Mouse (Mus musculus) kidney, adult 8-10 months (tissue): Measurements from ENCODE around the gene Klf13.
A peak's percentile ranks its signal among the peaks of the same experiment; 100 is the strongest.

ENCODE experiments used
- DNase-seq, 2 experiments: peaks; one replicate each; pipeline ENCODE4 v3.0.0; 2022

The Klf13 gene

DNA sequence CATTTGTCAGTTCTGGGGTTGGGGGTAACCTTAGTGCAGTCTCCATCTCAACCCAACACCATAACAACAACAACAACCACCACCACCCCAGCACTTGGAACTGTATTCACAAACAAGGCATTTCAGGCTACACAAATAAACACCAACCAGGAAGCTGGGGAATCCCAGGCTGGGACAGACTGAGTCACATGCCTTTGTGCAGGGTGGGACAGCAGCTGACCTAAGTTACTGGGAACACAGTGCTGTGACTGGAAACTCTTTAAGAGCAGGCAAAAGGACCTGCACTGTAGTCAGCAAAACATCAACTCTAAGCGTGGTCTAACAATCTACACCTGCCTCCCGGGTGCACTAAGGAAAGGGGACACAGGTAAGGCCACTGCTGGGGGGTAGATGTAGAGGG, 33.5 kb downstream of the Klf13 start:
- DNase-seq = peak in 1 of 2 experiments; percentile 59

DNA sequence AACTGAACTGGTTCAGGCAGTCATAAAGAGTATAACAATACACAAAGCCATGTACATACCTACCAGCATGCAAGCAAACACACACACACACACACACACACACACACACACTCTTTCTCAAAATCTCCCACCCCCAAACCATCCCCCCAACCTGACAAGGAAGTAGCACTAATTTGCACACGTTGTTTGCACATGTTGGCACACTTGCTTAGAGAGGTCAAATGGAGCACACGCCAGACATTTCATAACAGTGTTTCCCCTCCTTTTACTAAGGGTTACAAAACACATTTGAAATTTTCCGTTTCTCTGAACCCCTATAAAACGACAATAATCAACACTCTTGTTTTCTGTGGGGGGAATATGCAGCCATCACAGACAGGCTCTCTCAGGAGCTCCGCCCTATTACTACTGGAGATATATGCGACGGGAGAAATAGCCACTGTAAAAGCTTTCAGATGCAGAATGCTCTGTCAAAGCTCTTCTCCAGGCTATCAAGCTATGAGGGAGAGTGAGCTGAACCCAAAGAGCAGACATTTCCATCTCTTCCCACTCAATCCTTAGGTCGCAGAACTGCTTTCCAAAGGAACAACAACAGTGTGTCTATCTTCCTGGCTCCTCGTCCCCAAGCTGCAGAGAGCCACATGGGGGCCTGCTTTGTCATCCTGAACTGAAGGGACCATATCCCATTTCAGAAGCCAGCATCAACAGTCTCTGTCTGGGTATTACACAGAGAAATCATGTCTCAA, 34.9 kb downstream of the Klf13 start:
- DNase-seq = no peak

DNA sequence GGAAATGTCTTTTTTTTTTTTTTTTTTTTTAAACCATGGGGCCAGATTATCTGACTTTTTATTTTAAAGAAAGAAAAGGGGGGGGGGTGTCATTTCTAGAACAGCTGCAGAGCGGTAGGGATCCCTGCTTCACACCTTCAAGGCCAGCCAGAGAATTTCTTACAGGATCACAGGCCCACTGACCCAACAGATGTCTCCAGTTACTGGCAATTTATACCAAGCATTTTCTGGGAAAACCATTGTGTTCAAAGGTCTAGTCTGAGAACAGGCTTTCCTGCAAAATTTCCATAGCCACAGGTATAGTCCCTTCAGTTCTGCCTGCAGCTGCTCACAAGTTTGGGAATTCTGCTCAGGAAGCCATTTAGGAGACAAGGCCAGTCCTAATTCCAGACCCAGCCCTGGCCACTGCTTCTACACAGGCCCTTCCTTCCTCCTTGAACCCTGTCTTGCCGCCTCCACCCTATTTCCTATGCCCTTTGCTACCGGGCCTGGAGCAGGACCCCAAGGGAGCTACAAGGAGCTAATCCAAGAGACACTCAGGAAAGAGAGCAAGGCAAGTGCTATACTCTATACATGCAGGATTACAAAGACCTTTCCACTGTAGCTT, 36.0 kb downstream of the Klf13 start:
- DNase-seq = no peak

DNA sequence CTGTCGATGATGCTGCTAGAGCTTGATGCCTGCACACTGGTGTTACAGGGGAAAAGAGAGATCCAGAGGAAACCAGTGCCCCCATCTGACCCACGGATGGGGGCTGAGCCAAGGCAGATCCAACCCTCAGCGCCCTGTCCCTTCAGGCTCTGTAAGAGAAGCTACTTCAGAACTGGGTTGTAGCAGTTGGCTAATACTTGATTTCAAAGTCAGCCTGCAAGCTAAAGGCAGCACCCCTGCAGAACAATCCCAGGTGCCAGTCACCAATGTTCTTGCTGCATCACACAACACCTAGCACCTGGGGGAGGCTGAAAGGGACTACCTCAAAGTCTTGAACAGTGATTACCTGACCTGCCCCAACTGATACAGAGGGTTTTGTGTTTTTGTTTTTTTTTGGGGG, 36.8 kb downstream of the Klf13 start:
- DNase-seq = no peak

DNA sequence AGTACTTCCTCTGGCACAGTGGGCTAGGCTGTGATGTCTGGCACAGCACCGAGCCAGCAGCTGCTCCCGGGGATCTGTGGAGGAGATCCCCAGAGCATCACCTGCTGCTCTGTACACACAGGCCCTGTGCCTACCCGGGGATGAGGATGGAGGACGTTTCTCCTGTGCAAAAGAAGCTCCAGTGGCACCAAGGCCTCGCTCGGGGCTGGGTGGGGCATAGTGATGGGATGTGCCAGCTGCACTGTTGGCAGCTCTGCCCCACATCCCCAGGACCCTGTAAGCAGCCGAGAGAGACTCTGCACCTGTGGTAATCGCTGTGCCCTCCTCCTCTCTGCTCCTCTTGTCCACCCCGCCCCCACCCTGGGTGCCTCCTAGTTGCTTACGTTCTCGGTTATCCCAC, 37.4 kb downstream of the Klf13 start:
- no peak for DNase-seq

DNA sequence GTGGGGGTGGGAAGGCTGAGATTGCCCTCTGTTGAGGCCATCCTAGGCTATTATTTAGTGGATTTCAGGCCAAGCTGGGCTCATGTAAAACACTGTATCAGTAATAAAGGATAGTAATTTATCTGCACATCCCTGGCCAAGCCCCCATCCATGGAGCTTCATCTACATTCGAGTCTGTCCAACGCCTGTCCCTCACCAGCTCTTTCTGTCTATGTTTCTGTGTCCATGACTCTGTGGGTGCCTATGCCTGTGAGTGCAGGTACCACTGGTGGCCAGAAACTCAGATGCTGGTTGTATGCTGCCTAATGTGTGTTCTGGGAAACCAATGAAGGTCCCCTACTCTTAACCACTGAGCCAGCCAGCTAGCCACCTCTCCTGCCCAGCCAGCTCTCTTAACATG, 38.3 kb downstream of the Klf13 start:
- no peak for DNase-seq

DNA sequence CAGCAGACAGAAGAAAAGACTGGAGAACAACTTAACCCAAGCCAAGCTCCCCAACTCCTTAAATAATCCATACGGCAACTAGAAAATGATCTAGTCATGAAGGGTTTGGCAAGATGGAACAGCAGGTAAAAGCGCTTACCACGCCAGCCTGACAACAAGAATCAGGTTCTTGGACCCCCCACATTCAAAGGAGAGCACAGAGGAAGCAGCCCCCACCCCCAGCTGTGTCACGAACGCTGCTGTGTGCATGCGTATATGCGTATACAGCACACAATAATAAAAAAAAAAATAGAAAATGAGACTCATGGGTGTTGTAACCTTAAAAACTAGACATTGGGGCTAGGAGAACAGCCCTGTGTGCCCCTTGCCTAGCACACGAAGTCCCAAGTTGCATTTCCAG, 38.8 kb downstream of the Klf13 start:
- no peak for DNase-seq

DNA sequence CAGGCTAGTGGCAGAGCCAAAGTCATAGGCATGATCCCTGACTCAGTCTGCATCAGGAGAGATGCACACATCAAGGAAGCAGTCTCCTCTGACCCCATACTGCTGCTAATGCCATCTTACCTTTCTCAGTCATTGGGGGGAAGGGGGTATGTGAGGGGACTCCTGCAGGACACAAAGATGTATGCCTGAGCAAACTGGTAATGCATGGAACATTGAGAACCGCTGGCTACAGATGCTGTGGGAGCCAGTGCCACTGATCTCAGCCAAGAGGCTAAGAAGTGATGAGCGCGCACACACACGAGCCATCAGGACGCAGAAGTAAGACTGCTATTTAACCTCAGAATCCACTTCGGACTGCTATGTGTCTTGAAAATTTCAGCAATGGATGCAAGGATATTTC, 40.5 kb downstream of the Klf13 start:
- no peak for DNase-seq

DNA sequence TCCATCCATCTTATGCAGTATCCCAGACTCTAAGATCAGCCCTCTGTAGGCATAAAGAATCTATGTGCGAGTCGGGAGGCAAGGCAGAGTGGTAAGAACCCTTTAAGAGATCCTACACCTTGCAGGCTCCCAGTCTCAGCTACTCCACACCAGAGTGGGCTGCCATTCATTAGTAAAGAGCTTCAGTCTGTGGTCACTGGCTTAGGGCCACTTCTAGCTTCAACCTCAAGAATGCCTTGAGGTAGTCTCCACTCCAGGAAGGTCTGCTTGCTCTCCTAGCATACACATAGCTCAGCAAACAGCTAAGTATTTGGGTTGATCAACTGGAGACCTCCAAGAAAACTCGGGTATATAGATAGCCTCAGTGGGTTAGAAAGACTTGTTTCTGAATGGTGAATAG, 41.1 kb downstream of the Klf13 start:
- DNase-seq = no peak

DNA sequence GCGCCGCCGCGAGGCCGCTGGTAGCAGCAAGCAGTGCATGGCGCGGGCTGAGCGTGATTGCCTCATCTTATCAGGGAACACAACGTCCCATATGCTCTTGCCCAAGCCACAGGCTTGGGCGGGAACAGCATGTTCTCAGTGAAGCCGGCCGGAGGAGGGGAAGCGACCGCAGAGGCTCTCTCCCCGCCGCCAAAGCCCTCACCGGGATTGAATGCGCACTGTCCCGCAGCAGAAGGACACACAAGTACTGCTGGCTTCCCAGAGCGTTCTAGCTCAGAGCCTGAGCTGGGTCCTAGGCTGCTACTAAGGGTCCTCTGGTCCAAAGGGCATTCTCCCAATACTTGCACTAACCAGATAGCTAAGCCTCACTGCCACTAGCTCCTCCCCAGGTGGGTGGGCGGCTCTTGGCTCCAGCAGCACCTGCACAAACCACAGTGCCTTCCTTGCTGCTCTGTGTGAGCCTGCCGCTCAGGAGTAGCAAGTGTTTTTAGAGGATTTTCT, 41.7 kb downstream of the Klf13 start:
- peak; percentile 92 to 94 for DNase-seq

DNA sequence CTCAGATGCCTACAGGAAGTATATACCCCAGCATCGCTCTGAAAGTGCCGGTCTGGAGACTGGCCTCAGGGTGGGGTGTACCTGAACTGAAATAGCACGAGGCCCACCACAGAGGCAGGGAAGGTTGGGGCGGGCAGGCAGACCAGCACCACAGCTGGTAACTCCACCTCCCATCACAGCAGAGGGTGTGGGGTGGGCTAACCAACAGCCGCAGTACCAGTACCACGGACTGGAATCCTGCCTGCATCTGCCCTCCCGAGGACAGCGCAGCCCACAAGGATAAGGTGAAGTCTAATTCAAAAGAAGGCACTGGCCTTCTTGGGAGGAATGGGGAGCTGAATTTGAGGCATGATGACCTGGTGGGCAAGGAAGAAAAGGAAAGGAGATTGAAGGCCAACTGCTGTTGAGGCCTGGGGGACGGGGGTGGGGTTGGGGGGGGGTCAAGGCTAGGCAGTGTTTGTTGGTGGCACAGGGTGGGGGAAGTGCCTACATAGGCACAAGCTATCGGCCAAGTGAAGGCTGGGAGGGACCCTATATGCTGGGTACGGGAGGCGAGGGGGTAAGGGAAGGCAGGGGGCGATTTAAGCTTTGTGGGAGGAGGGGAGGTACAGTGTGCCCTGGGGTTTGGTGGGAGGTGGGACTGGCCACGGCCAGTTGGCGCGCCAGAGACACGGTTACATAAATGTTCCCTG, 42.3 kb downstream of the Klf13 start:
- no peak for DNase-seq

DNA sequence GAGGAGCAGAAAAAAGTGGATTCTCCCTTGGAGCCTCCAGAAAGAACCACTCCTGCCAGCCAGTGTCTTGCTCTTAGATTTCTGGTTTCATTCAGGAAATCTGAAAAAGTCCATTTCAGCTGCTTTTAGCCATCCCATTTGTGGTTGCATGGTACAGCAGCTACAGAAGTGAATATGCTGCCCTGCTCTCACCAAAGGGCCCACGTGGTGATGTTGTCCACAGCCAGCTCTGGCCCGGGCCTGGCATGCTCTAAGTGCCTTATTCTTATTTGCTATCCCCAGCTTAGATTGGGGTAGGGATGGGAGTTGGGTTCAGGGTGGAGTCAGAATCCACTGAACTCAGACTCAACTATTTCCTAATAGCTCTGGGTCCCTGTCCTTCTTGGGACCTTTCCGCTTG, 43.5 kb downstream of the Klf13 start:
- no peak for DNase-seq

DNA sequence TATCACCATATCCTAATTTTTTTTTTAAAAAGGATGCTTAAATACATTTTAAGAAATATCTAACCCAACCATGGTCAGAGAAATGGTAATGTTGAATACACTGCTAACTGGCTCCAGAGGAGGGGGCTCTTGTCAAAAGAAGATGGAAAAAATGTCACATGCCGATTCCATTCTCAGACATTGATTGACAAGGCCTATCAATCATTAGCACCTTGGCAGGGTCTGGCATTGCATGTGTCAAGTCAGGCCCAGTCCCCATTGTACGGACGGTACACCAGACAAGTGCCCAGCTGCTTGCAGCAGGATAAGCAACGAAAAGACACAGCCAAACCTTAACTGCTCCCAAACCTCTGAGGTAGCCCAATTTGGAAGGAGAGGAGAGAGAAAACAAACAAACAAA, 44.1 kb downstream of the Klf13 start:
- DNase-seq = peak; percentile 70 to 76

DNA sequence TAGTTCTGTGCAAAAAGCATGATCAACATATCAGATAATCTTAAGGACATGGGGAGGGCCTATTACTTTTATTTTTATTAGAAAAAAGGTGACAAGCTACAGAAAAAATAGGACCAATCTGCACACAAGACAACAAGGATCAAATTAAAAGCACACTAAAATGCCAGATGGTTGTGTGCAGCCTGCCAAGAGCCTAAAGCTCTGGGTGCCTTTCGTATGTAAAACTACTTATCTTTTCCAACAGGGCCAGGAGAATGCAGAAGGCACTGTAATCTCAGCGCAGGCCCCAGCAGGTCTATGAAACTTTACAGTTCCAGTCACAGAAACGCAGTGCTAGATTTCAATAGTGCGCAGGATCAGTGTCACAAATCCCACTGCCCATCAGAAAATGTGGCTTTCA, 45.0 kb downstream of the Klf13 start:
- DNase-seq = no peak

DNA sequence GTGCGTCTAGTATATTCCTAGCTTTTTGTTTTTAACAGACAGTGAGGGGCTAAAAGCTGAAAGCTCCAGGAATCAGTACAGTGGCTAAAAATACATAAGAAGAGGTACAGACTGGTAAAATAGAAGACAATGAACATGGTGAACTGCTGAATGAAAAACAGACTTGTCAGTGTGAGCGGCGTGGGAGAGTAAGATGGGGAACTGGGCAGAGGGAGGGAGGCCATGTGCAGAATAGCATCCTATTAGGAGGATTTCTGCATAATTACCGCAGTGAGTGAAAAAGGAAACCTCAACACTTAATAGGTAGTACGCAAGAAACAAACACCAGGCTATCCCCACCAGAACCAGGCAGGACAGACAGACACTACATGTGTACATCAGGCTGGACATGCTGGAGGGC, 45.5 kb downstream of the Klf13 start:
- no peak for DNase-seq

DNA sequence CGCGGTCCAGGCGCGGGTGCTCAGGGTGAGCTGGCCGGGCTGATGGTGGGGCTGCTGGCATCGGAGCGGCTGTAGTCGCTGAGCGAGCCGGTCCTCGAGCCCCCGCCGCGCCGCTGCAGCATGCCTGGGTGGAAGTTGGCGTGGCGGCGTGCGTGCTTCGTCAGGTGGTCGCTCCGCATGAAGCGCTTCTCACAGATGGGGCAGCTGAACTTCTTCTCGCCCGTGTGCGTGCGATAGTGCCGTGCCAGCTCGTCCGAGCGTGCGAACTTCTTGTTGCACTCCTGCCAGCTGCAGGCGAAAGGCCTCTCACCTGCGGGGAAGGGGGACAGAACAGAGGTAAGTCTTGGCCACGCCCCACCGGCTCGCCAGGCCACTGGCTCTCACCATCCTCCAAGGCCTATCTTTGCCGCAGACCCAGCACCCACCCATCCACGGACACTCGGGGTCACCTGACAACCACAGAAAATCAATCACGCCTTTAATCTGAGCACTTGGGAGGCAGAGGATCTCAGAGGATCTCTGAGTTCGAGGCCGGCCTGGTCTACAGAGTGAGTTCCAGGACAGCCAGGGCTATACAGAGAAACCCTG, 47.1 kb downstream of the Klf13 start:
- DNase-seq = no peak

DNA sequence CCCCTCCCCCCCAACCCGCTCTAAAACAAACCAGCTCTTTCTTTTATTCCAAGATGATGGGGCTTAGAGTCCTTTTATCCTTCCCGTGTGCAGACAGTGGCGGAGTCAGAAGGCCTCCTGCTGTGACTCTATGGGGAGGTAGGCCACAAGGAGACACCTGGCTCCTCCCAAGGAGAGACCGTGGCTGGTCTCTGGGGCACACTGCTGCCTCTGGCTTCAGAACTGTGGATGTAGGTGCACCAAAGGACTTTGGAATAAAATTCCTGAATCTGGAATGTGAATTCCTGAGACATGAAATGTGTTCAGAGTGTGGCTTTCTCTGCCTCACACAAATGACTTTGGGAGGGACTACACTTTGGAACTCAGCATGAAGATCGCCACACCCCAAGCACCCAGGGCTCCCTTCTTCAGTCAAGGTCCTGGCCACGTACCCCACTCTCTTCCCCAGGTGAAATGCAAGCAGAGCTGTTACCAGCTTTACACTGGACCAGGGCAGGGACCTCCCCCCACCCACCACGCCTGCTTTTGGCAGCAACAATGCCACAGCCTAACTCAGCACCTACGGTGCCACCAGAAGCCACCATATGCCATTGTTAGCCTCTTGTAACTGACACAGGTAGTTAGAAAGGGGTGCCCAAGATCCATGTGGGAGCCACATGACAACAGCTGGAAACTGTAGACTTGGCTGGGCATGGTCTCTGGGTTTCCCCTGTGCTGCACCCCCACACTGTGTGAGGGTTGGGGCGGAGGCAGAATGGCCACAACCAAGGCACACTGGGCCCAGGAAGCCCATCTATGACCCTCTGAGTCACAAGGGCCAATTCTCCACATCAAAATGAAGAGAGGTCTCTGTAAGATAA, 49.4 kb downstream of the Klf13 start:
- DNase-seq = no peak

DNA sequence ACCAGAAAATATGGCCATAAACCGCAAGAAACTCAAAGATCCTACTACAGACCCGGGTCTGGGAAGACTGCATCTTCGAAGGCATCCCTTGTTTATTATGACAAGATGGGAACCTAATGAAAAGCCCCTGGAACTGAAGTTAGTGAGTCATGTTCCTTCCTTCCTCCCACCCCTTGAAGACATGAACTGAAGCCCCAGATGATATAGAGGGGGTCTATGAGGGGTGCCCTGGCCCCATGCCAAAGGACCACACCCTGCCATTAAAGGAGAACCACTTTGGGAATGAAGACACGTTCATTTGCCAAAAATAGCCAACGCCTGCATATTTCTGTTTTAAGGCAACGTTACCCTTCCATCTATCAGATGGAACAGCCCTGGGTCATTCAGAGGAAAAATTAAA, 50.0 kb downstream of the Klf13 start:
- DNase-seq = no peak

DNA sequence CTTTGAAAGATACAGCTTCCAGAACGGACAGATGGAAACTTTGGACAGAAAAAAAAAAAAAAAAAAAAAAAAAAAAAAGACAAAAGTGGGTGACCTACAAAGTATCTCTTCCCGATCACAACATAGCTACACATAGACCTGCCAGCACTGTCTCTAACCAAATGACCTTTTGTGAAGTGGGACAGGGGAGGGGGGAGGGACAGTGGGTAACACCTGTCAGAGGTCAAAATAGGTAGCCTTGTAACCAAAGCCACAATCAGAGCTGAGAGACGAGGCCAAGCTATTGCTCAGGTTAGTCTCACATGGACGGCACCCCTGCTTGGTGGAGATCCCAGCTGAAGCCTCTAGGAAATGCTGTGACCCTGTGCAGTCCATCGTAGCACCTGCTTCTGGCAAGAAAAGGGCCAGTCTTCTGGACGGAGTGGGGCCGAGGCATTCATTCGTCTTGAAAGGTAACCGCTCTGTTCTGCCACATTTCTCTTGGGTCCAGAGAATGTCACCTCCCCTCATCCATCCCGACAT, 51.1 kb downstream of the Klf13 start:
- DNase-seq = no peak

DNA sequence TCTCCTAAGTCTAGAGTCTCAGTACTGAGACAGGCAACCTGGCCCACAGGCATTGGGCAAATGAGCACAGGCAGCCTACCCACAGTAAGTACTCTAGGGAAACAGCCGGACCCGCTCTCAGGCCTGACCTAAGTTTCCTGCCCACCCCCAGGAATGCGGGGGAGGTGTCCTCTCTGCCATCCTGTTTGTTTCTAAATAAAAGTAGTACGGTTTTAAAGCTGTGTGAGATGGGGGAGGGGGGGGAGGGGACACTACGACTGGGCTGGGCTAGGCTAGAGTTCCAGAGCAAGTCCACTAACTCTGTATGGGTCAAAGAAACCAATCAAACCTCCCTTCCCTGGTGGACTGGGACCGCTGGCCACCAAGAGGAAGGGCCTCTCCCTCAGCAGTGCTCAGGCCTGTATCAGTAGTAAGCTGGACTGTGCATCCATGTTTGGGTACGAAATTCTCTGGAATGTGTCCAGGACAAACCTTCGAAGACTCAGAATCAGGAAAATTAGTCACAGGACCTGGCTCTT, 51.6 kb downstream of the Klf13 start:
- DNase-seq = no peak

DNA sequence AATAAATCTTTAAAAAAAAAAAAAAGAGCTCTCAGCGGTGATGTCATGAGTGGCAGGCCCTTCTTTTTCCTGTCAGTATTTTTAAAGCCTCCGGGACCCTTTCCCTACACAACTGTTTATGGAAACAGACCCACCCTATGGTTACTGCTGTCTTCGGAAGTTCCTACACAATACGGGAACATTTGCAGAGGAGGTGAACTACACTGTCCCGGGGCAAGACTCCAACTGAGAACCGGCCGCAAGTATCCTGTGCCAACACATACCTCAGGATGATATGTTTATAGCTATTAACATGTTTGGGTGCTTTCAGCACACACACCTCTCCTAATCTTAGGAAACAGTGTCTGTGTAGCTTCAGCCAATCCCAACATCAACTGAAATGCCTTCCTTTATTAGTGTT, 53.7 kb downstream of the Klf13 start:
- DNase-seq = no peak

DNA sequence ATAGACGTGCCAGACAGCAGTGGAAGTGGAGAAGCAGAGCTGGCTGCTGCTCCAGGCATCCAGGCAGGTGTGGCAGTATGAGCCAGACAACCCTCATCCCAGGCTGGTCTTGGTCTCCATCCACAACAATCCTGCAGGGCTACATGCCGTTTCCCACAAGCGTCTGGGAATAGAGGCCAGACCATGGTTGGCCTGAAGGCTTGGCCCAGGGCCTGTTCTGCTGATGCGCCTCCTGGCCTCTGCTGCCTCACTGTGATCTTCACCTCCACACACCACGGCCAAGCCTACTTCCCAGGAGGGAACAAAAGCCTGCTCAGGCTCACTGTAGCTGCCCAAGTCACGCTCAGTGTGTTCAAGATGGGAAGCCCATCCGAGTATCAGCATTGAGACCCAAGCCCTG, 56.0 kb downstream of the Klf13 start:
- DNase-seq = no peak
